Mouse (Mus musculus) forebrain, embryonic 11.5 days (tissue): ENCODE data around the gene Tnip3. TPM values are rescaled to one million over a fixed set of nuclear protein-coding genes. Genes with fewer than 3 reads are reported as not detected.

Source experiments
- ATAC-seq: fragments of 200-750 bp; cut with Nextera tagmentation; replicated peaks from 2 replicates; pipeline ENCODE4 v1.8.0; 2017; ENCODE audit warnings: moderate TSS enrichment; ENCODE audit not compliant: low FRiP score
- DNase-seq: peaks from one replicate; pipeline ENCODE4 v3.0.0-alpha.2; 2017; ENCODE audit warnings: low spot score
- H3K27ac ChIP-seq: fragments of 300-500 bp; sonication (generic); 2 replicates; pipeline ENCODE4 v1.5.1; 2014; ENCODE audit warnings: low read depth, low read length
- H3K27me3 ChIP-seq: fragments of 300-500 bp; sonication (generic); 2 replicates; pipeline ENCODE4 v1.6.1; 2014; ENCODE audit warnings: mild to moderate bottlenecking, low read length, mixed read lengths; ENCODE audit not compliant: control insufficient read depth, insufficient read depth
- H3K36me3 ChIP-seq: fragments of 300-500 bp; sonication (generic); 2 replicates; pipeline ENCODE4 v1.6.1; 2014; ENCODE audit warnings: mild to moderate bottlenecking, low read length, moderate library complexity, mixed read lengths; ENCODE audit not compliant: control insufficient read depth, insufficient read depth
- H3K4me1 ChIP-seq: fragments of 300-500 bp; sonication (generic); replicated peaks from 2 replicates; pipeline ENCODE4 v1.6.1; 2014; ENCODE audit warnings: low read length, mixed read lengths; ENCODE audit not compliant: control insufficient read depth, insufficient read depth
- H3K4me2 ChIP-seq: fragments of 300-500 bp; sonication (generic); 2 replicates; pipeline ENCODE4 v1.6.1; 2014; ENCODE audit warnings: low read depth, mild to moderate bottlenecking, low read length, moderate library complexity, mixed read lengths; ENCODE audit not compliant: severe bottlenecking
- H3K4me3 ChIP-seq: fragments of 300-500 bp; sonication (generic); 2 replicates; pipeline ENCODE4 v1.5.1; 2014; ENCODE audit warnings: low read depth, low read length
- H3K9ac ChIP-seq: fragments of 300-500 bp; sonication (generic); 2 replicates; pipeline ENCODE4 v1.6.1; 2014; ENCODE audit warnings: low read length
- H3K9me3 ChIP-seq: fragments of 300-500 bp; sonication (generic); 2 replicates; pipeline ENCODE4 v1.6.1; 2016; ENCODE audit warnings: low read length, mixed read lengths; ENCODE audit not compliant: control insufficient read depth
- WGBS: fragments of 180-500 bp; shearing (Covaris S2); extraction: QIAGEN DNeasy Blood & Tissue Kit; methylation state at CpG from one replicate; pipeline ENCODE4 v1.1.7; 2014; 5-methylcytosine and 5-hydroxymethylcytosine counted together
- polyA plus RNA-seq: library from polyadenylated mRNA; unstranded; fragments of >200 nt; fragmentation: Nextera tagmentation; extraction: Ambion mirVana; gene quantifications from 2 replicates; pipeline ENCODE4 v1.2.1, GENCODE M21; 2014

Tnip3 gene
- polyA plus RNA-seq, 1 experiment from 2014 or later, result not detected

DNA sequence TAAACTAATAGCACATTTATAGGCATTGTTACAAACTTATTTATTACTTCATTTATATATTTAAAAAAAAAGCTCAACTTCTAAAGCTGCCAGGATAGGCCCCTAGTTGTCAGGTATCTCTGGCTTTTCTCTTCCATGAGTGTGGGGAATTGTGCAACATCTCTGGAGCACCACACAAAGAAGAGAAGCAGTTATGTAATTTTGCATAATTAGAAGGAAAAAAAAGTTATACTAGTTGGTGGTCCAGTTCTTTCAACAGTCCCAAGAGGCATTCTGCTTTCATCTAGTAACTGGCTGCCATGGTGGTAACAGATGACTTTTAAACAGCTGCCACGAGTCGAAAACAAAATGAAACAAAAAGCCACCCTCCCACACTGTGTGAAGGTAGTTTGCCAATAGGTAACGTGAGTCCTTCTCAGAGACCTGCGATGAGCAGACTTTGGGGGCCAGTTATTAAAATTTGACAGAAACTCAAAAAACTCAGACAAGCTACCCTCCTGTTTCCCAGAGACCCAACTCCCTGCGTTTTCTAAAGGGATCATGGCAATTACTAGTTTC lies 12.3 kb downstream of the Tnip3 start:
- no peak for DNase-seq
- Histone ChIP-seq H3K27me3 (no peaks in the 10 kb centered on the region), H3K4me2 (no peak overlapping the region), H3K36me3 (no peaks in the 10 kb centered on the region), H3K4me1 (no peaks in the 10 kb centered on the region), H3K9ac (no peak overlapping the region), H3K9me3 (no peaks in the 10 kb centered on the region), H3K4me3 (no peak overlapping the region), H3K27ac (no peak overlapping the region)
- WGBS, result 79% methylated on average over 5 of the region's 5 CpGs
- no peak for ATAC-seq

DNA sequence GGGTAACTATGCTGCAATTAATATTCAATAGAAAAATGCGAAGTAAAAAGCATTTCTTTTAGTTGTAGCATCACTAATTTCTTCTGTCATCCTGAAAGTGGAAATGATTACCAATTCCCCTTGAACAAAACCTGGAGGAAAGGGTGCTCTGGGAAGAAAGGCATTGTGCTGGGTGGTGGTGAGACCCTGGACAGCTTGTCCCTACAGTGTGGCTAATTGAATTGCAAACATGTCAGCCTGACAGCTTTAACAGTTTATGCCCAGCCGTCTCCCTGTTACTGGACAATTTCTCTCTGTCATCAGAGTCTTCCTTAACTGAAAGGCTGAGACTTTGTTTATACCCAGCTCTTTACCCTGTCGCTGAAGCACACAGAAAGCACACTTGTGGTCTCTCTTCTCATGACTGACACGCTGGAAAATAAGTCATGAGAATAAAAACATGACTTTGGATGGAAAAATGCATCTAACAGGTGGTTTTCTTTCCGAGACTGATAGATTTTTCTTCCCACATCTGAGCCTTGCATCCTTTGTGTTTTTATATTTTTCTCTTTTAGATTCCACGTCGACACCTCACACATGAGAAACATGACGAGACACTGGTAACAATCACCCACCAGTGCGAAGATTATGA lies 13.0 kb downstream of the Tnip3 start:
- DNase-seq (no peak), ATAC-seq (no peak)
- no peaks in the 10 kb centered on the region for H3K9me3 ChIP-seq
- no peak overlapping the region for H3K4me2 ChIP-seq
- H3K27me3 ChIP-seq, result no peaks in the 10 kb centered on the region
- H3K36me3 ChIP-seq, result no peaks in the 10 kb centered on the region
- no peak overlapping the region for H3K4me3 ChIP-seq
- H3K9ac ChIP-seq, result no peak overlapping the region
- WGBS, result 80% methylated on average over 9 of the region's 9 CpGs
- H3K4me1 ChIP-seq, result no peaks in the 10 kb centered on the region
- no peak overlapping the region for H3K27ac ChIP-seq

DNA sequence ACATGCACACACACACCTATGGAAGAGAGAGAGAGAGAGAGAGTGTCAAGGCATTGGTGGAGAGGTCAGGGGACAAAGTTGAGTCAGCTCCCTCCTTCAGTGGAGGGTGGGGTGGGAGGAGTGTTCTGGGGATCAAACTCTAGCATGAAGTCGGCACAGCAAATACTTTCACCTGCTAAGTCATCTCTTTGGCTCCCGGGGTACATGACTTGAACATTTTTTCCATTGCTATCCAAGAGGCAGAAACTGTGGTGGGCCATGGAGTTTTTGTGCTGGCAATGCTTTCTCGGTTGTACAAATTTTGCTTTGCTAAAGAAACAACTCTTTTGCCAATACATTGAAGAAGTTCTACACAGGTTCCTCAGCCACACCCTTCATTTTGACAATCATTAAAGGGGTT lies 13.8 kb downstream of the Tnip3 start:
- H3K36me3 ChIP-seq, result no peaks in the 10 kb centered on the region
- H3K9ac ChIP-seq, result no peak overlapping the region
- no peak overlapping the region for H3K4me2 ChIP-seq
- no peaks in the 10 kb centered on the region for H3K4me1 ChIP-seq
- no peaks in the 10 kb centered on the region for H3K9me3 ChIP-seq
- WGBS, result 82% methylated on average over 3 of the region's 3 CpGs
- no peaks in the 10 kb centered on the region for H3K27me3 ChIP-seq
- ATAC-seq (no peak), DNase-seq (no peak)
- no peak overlapping the region for H3K27ac ChIP-seq
- no peak overlapping the region for H3K4me3 ChIP-seq

DNA sequence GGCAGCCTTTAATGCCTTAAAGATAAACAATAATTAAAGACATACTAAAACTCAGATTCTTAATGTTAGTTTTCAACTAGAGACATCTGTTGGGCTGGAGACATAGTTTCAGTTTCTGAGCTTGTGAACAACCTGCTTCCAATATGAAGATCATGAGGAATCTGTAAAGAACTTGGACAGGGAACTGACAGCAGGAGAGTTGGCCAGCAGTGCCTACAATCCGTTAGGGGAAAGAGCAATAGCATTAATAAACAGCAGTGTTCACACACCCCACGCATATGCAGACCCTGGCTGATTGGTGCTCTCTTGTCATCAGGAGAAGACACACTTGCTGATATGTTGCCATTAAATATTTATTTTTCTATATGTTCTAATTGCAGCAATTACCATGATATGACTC lies 15.0 kb downstream of the Tnip3 start:
- 73% methylated on average over 2 of the region's 2 CpGs for WGBS
- no peak overlapping the region for H3K27ac ChIP-seq
- no peak for ATAC-seq

DNA sequence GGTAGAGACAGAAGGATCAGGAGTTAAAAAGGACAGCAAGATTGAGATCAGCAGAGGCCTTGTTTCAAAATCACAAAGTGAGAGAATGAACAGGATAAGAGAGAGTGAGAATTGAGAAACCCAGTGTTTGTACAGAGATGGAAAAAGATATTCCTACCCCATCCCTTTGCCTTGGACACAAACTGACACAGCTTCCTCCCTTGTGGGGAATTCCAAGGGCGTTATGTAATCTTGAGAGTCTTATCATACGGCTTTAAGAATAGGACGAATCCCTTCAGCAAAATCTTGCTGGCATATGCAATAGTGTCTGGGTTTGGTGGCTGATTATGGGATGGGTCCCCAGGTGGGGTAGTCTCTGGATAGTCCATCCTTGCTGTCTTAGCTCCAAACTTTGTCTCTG lies 16.0 kb downstream of the Tnip3 start:
- no peaks in the 10 kb centered on the region for H3K4me1 ChIP-seq
- no peak for DNase-seq

More for the DNA sequence above, 15.0 kb downstream of the Tnip3 start:
- H3K4me1 ChIP-seq, result no peaks in the 10 kb centered on the region
- H3K4me2 ChIP-seq, result no peak overlapping the region
- DNase-seq, result no peak
- no peak overlapping the region for H3K9ac ChIP-seq
- no peaks in the 10 kb centered on the region for H3K36me3 ChIP-seq
- H3K27me3 ChIP-seq, result no peaks in the 10 kb centered on the region
- H3K4me3 ChIP-seq, result no peak overlapping the region
- no peaks in the 10 kb centered on the region for H3K9me3 ChIP-seq

DNA sequence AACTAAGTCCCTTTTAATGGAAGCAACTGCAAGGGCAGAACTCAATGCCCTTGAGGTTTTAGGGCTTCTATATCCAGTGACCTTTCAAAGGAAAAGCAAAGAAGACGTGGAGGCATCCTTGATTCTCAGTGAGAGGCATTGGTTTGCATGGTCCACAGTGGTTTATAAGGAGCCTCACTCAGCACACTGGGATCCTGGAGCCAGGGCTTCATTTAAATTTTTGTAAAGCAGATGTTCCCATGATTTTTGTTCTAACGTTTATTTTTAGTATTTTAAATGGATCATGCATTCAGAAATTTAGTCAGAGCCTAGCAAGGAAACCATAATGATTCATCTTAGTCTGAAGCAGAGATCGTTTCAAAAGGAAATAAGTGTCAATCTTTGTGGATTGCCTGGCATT lies 17.3 kb downstream of the Tnip3 start:
- H3K4me1 ChIP-seq, result no peaks in the 10 kb centered on the region
- no peaks in the 10 kb centered on the region for H3K27me3 ChIP-seq
- no peak overlapping the region for H3K27ac ChIP-seq
- ATAC-seq (no peak), DNase-seq (no peak)
- H3K9ac ChIP-seq, result no peak overlapping the region
- H3K4me2 ChIP-seq, result no peak overlapping the region
- no peaks in the 10 kb centered on the region for H3K36me3 ChIP-seq
- H3K4me3 ChIP-seq, result no peak overlapping the region
- 70% methylated on average over 3 of the region's 3 CpGs for WGBS
- H3K9me3 ChIP-seq, result no peaks in the 10 kb centered on the region

More for the DNA sequence above, 16.0 kb downstream of the Tnip3 start:
- no peak overlapping the region for H3K4me3 ChIP-seq
- WGBS, result 89% methylated on average over 3 of the region's 3 CpGs
- no peaks in the 10 kb centered on the region for H3K9me3 ChIP-seq
- no peak overlapping the region for H3K27ac ChIP-seq
- H3K4me2 ChIP-seq, result no peak overlapping the region
- H3K27me3 ChIP-seq, result no peaks in the 10 kb centered on the region
- ATAC-seq, result no peak
- no peaks in the 10 kb centered on the region for H3K36me3 ChIP-seq
- no peak overlapping the region for H3K9ac ChIP-seq

DNA sequence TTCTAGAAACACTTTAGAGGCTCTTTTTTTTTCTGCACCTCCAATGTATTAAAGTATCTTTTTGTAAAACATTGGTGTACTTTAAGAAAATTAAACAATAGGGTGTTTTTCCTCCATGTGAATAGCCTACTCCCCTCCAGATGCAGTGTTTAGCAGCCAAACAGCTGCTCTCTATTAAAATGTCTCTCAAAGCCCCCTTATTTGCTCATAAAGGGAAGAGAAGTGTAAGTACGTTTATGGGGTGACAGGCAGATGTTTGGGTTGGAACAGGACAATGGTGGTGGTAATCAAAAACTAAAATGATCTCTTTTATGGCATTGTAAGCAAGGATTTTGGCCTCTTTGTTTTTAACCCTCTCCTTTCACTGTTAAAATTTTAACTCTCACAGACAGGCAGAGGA lies 17.8 kb downstream of the Tnip3 start:
- Histone ChIP-seq H3K27ac (no peak overlapping the region), H3K9me3 (no peaks in the 10 kb centered on the region), H3K4me3 (no peak overlapping the region), H3K4me2 (no peak overlapping the region), H3K4me1 (no peaks in the 10 kb centered on the region), H3K36me3 (no peaks in the 10 kb centered on the region), H3K27me3 (no peaks in the 10 kb centered on the region), H3K9ac (no peak overlapping the region)
- 30% methylated on average over 1 of the region's 1 CpGs for WGBS
- ATAC-seq (no peak), DNase-seq (no peak)

DNA sequence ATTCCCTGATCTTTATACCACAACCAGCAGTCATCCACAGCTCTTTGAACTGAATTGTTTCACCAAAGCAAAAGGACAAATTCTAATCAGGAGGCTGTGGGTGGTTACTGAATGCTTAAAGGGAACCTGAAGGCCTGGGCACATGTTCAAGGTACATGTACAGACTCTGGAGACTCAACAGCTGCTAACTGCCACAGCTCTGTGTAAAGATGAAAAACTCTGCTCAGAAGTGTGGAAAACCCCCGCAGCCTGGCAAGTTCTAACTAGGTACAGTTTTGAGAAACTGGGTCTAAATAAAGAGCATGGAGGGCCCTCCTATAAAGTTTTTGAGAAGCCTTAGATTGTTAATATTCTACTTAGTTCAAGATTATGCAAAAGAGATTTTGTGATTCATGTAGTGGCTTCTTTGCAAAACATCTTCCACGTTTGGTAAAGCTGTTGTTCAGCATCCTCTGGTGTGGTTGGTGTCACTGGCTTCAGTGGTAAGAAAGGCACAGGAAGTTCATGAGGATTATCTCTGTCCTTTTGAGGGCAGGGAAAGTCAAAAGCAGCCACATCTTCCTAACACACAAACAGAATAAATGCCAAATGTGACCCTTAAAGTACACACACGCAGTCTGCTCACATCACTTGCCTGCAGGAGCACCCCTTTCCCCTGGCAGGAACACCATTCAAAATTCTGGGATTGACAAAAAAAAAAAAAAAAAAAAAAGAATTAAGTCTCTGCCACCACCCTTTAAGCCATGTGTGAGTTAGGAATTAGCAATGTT lies 39.0 kb downstream of the Tnip3 start:
- ATAC-seq (no peak), DNase-seq (no peak)
- Histone ChIP-seq H3K27me3 (no peaks in the 10 kb centered on the region), H3K9ac (no peak overlapping the region), H3K4me3 (no peak overlapping the region), H3K9me3 (no peaks in the 10 kb centered on the region), H3K4me2 (no peak overlapping the region), H3K36me3 (no peaks in the 10 kb centered on the region), H3K27ac (no peak overlapping the region), H3K4me1 (no peaks in the 10 kb centered on the region)
- 73% methylated on average over 3 of the region's 3 CpGs for WGBS
